Mouse (Mus musculus) cerebellum, adult 8-10 months (tissue): Measurements from ENCODE around the gene Tnfrsf8.
"Not testable (repeated sequence)": the region's sequence is repeated elsewhere in the genome, so short reads cannot be mapped to it uniquely, and the experiment has no call there.

Experiments
- DNase-seq: peaks from one replicate; pipeline ENCODE4 v3.0.0; 2022

Gene Tnfrsf8

DNA sequence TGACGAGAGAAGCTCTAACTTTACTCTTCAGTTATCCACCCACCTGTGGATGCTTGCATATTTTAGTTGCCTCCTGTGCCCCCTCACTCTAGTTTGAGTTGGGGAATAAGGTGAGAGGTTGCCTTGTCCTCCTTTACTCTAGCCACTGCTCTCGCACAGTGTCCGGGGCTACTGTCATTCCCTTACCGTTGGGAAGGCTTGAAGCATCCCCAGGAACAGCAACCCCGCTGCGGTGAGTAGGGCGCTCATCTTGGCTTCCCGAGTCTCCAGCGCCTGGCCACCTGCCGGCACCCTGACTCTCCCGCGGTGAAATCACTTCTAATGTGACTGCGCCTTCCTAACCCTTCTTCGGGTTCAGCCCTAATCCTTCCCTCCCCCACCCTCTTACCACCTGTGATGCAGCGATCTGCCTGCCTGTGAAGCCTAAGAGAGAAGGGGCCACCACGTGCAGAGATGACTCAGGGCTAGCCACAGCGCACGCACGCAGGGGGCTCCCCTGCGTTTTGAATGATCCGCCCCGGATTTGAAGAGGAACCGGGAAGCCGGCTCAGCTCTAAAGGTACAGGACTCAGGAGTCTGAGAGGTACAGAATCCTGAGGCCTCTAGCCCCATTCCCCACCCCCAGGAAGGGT, at the start of gene Tnfrsf8:
Tnfrsf8 (minus strand) TSS at position 329 of the 632 bp plus-strand sequence.
- no peak for DNase-seq

DNA sequence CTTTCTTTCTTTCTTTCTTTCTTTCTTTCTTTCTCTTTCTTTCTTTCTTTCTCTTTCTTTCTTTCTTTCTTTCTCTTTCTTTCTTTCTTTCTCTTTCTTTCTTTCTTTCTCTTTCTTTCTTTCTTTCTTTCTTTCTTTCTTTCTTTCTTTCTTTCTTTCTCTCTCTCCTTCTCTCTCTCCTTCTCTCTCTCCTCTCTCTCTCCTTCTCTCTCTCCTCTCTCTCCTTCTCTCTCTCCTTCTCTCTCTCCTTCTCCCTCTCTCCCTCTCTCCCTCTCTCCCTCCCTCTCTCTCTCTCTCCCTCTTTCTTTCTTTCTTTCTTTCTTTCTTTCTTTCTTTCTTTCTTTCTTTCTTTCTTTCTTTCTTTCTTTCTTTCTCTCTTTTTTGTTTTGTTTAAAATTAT, 46.7 kb upstream of the Tnfrsf8 start:
- not testable (repeated sequence) for DNase-seq

DNA sequence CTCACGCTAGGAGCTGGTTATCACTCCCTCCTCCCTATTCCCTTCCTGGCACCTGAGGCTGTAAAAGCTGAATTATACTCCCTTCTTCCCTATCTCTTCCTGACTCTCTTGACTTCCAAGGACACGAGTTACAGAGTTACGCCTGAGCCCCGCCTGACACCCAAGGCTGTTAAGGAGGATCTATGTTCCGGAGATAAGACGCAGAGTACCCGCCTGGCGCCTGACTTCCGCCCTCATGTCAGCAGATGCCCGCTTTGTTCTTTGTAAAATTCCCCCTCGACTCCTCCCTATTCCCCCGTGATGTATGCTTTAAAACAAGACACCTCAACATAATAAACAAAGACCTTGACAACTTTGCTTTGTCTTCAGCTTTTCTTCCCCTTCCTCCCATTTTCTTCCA, 46.1 kb upstream of the Tnfrsf8 start:
- DNase-seq: no peak

- DNase-seq: no peak
Observed at GRCm38 (mm10) chr4:145360567-145360966, 45.6 kb upstream of the Tnfrsf8 start.

- no peak for DNase-seq
Observed at GRCm38 (mm10) chr4:145356234-145356633, 41.3 kb upstream of the Tnfrsf8 start.

DNA sequence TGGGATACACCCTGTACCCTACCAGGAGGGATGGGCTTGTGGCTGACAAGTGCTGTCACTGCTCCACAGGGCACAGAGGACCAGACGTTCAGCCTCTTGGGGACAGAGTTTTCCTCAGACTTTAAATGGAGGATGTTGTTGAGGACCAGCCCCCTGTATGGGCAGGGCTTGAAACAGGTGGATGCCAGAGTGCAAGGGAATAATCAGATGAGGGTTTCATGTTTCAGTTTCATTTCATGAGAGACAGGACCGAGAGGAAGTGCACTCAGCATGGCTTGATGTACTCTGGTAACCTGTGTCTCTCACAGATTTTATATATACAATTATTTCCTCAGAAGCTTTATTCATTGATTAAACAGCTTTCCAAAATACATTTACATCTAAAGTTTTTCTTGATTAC, 38.9 kb upstream of the Tnfrsf8 start:
- DNase-seq: no peak

DNA sequence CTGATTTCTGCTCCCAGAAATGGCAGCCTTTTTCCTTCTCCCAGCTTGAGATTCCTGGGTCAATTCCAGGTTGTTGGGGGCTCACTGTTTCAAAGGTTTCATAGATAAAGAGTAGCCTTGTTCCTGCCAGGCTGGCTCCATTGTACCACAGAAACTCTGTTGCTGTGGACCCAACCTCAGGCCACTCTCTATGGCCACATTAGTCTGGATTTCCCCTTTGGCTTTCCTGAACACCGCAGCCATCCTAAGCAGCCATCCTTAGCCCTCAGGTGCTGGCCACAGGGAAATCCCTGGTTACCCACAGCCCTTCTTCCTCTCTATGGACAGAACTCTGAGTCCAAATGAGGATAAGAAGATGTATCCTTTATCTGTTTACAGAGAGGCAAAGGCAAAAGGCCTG, 30.0 kb upstream of the Tnfrsf8 start:
- no peak for DNase-seq

GRCm38 (mm10) chr4:145341879-145342809, 27.2 kb upstream of the Tnfrsf8 start:
- DNase-seq: no peak

- DNase-seq: no peak
Observed at GRCm38 (mm10) chr4:145337906-145338858, 23.2 kb upstream of the Tnfrsf8 start.

- DNase-seq: no peak
Observed at GRCm38 (mm10) chr4:145336587-145336986, 21.6 kb upstream of the Tnfrsf8 start.

- DNase-seq: no peak
Observed at GRCm38 (mm10) chr4:145336019-145336418, 21.1 kb upstream of the Tnfrsf8 start.

GRCm38 (mm10) chr4:145323631-145324030, 8.7 kb upstream of the Tnfrsf8 start:
- DNase-seq: no peak

DNA sequence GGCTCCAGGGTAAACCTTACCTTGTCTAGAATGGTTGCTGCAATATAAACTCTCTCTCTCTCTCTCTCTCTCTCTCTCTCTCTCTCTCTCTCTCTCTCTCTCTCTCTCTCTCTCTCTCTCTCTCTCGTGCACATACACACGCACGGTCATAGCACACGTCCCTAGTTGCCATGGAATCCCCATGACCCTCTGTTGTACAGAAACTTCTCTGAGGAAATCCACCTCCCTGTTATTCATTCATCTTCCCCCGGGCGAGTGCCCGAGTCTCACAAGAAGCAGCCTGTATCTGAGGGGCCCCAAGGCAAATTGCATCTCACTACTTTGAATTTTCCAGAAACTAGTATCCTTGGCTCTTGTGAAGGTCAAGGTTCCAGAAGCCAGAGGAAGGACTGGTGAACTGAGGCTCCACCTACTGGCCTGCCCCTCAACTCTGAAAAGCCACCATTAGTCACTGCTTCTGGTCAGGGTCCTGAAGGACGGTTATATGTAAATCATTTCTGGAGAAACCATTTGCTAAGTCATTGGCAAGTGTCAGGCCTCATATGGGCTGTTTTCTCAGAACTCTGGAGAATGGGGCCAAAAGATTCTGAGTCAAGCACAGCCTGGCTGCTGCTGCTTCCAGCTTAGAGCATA, 8.1 kb upstream of the Tnfrsf8 start:
- no peak for DNase-seq

- DNase-seq: no peak
Observed at GRCm38 (mm10) chr4:145322211-145322610, 7.2 kb upstream of the Tnfrsf8 start.

- no peak for DNase-seq
Observed at GRCm38 (mm10) chr4:145320624-145321023, 5.7 kb upstream of the Tnfrsf8 start.

GRCm38 (mm10) chr4:145319274-145320226, 4.6 kb upstream of the Tnfrsf8 start:
- no peak for DNase-seq

GRCm38 (mm10) chr4:145316708-145317107, 1.7 kb upstream of the Tnfrsf8 start:
- no peak for DNase-seq

DNA sequence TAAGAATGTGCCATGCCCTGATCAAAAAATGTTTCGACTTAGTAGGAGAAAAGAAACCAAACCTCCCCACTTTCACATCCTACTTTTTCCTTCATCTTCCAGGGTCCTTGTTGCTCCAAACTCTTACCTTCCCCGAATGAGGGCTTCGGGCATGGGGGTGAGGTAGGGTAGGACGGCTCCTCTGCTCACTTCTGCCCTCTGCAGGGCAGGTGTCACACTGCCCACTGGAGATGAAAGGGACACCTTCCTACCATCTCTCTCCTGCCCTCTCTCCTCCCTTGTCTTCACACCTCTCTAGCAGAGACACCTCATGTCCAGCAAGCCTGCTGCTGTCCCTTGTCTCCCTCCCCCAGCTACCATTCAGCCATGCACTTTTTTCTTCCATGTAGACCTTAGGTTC, 998 bp downstream of the Tnfrsf8 start:
- DNase-seq: no peak

- DNase-seq: no peak
Observed at GRCm38 (mm10) chr4:145313256-145313655, 1.7 kb downstream of the Tnfrsf8 start.

DNA sequence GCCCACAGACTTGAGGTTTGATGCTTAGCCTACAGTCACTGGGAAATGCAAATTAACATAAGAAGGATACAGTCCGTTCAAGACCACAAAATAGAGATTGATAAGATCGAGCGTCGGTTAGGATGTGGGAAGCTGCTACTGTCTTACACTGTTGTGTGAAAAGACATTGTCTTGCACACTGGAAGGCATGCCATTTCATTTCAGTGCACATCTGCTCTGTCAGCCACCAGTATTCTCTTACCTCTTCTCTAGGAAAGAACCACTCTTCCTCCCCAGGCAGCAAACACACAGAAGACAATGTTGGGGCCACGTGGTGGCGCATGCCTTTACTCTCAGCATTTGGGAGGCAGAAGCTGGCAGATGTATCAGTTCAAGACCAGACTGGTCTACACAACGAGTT, 2.4 kb downstream of the Tnfrsf8 start:
- no peak for DNase-seq

GRCm38 (mm10) chr4:145310859-145311258, 4.1 kb downstream of the Tnfrsf8 start:
- DNase-seq: no peak
